Mouse (Mus musculus) E14TG2a.4 (cell line): Measurements from ENCODE around the gene Selenon.

Experiments used
- CTCF ChIP-seq: conservative IDR thresholded peaks from 2 replicates; pipeline ENCODE4 v1.5.1; 2014; ENCODE audit warnings: low read length
- NANOG ChIP-seq: IDR thresholded peaks from 2 replicates; pipeline ENCODE4 v1.6.1; 2014; ENCODE audit warnings: borderline replicate concordance, low read length, mixed read lengths
- POU5F1 ChIP-seq: IDR thresholded peaks from 2 replicates; pipeline ENCODE4 v1.6.1; 2014; ENCODE audit warnings: low read length, borderline replicate concordance

DNA sequence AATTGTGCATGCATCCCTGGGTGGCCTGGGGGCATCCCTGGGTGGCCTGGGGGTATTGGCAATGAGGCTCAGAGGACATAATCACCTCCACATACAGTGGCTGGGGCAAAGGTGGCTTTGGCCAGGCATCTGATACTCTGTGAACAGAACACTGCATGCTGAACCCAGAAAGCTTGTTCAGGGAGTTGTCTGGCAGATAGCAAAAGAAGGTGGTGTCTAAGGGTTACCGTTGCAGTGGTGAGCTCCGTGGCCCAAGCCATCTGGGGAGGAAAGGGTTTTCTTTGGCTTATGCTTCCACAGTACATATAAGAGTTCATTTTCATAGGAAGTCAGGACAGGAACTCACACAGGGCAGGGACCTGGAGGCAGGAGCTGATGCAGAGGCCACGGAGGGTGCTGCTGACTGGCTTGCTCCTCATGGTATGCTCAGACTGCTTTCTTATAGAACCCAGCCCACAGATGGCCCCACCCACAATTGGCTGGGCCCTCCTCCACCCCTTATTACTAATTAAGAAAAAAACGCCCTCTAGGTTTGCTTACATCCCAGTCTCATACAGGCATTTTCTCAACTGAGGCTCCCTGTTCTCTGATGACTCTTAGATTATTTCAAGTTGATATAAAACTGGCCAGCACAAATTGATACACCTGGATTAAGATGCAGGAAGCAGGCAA is 48.1 kb downstream of the Selenon start:
- no peak for TF ChIP-seq CTCF
- no peak for TF ChIP-seq NANOG
- TF ChIP-seq POU5F1 = no peak
